Mouse (Mus musculus): Measurements from ENCODE around the gene Dst.

GRCm38 (mm10) chr1:34044675-34045074 lies 136.7 kb downstream of the Dst start:
- TF ChIP-seq CTCF (IDR thresholded peaks at IDR 0.05; ENCODE audit: insufficient read depth, low read depth, low read length) (no peak), POLR2A (IDR thresholded peaks at IDR 0.05; ENCODE audit: insufficient read depth, low read depth, low read length) (no peak)
